ENCODE assay signal across 8 mouse cellular contexts in the genomic region with DNA sequence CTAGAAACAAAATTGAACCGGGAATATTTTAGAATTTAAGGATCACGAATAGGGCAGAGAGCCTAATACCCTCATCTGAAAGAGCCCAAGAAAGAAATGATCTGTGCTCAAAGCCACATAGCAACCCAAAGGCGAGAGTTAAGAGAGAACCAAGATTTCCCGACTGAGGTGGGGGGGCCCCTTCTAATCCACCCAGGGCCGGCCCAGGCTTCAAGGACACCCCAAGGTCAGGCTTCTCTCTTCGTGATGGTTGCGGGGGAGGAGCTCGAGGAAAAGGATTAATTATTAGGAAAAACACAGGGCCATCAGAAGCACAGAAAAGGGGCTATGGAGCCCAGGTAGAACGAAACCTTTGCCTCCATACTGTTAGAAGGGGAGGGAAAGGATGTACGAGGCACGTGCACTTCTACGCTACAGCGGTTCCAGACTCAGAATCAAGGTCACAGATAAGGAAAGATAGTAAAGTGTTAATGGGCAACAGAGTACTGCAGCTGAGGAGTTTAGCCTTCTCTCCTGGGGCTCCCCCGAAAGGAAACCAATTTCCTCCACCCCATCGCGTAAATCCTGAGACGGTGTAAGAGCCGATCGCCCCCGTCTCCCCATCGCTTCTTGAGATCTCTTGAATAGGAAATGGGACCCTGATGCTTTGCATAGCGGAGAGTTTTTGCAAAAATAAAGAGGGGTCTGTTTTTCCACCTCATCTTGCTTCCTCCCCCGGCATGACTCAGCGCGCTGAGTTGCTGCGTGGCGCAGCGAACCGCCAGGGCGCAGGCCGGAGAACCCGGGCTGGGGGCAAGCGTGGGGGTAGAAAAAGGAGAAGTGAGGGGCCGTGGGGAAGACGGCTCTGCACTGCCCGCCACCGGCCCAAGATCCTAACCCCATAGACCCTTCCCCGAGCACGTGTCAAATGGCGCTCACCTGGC. TPM values are rescaled to one million over a fixed set of nuclear protein-coding genes. Genes with fewer than 3 reads are reported as not detected.
DNase-seq lines count a peak whose midpoint lies in the region; ATAC-seq and TF ChIP-seq lines count a peak whose summit lies in the region.

No protein-coding gene starts in this region.

- under 1% methylated on average over 40 of the region's 40 CpGs for WGBS in heart, adult 2 months
- under 1% methylated on average over 40 of the region's 40 CpGs for WGBS in hindbrain, postnatal 0 days
- WGBS in liver, embryonic 13.5 days (ENCODE audit: insufficient replicate concordance), result under 1% methylated on average over 40 of the region's 40 CpGs

- H3K36me3 ChIP-seq in heart, adult 2 months (ENCODE audit: control insufficient read depth, insufficient read depth, low read length), result peaks cover 17% of the 10 kb centered on the region
- H3K36me3 ChIP-seq in erythroblast, embryonic 14.5 days (ENCODE audit: control insufficient read depth), result peaks cover 40% of the 10 kb centered on the region
- H3K36me3 ChIP-seq in hindbrain, postnatal 0 days (ENCODE audit: insufficient read depth, low read length), result peaks cover 23% of the 10 kb centered on the region
- peaks cover 34% of the 10 kb centered on the region for H3K36me3 ChIP-seq in liver, embryonic 13.5 days

- H3K9ac ChIP-seq in heart, adult 2 months (ENCODE audit: low read depth, low read length), result peak overlapping the region; percentile 84
- H3K9ac ChIP-seq in hindbrain, postnatal 0 days (replicated peaks; ENCODE audit: low read length), result peak overlapping the region; percentile 86
- H3K9ac ChIP-seq in liver, embryonic 13.5 days, result peak overlapping the region; percentile 79

- intact Hi-C loops in heart, adult 2 months (cut with DNase I), result loop anchor here (2.0 kb wide), 3 partner anchors 18 to 38 kb away; partner anchors contain the start of gene Tbx6
- intact Hi-C loops in left cerebral cortex, postnatal 4 days (cut with DNase I), result no loop called here

- peaks cover 5% of the 10 kb centered on the region for H3K4me1 ChIP-seq in heart, adult 2 months (ENCODE audit: control insufficient read depth, insufficient read depth, low read length)
- peaks cover 86% of the 10 kb centered on the region for H3K4me1 ChIP-seq in erythroblast, embryonic 14.5 days (ENCODE audit: control insufficient read depth)
- peaks cover 5% of the 10 kb centered on the region for H3K4me1 ChIP-seq in hindbrain, postnatal 0 days (ENCODE audit: insufficient read depth, low read length)
- peaks cover 81% of the 10 kb centered on the region for H3K4me1 ChIP-seq in liver, embryonic 13.5 days (replicated peaks)

- ATAC-seq in hindbrain, postnatal 0 days, result no peak; the same call in 1 of the 2 replicates
- peak; percentile 32 for ATAC-seq in liver, embryonic 13.5 days (ENCODE audit: low read depth)

- H3K27me3 ChIP-seq in heart, adult 2 months (ENCODE audit: control insufficient read depth, insufficient read depth, low read length), result no peaks in the 10 kb centered on the region
- no peaks in the 10 kb centered on the region for H3K27me3 ChIP-seq in erythroblast, embryonic 14.5 days (ENCODE audit: control insufficient read depth)
- H3K27me3 ChIP-seq in hindbrain, postnatal 0 days (ENCODE audit: insufficient read depth, low read length), result no peaks in the 10 kb centered on the region
- H3K27me3 ChIP-seq in liver, embryonic 13.5 days, result no peaks in the 10 kb centered on the region

- peak overlapping the region; percentile 99 for H3K27ac ChIP-seq in heart, adult 2 months
- peak overlapping the region; percentile 94 for H3K27ac ChIP-seq in hindbrain, postnatal 0 days
- peak overlapping the region; percentile 92 for H3K27ac ChIP-seq in liver, embryonic 13.5 days

- no peak for TF ChIP-seq CTCF in heart, adult 2 months (IDR thresholded peaks at IDR 0.05)
- no peak for TF ChIP-seq CTCF in hindbrain, postnatal 0 days (IDR thresholded peaks at IDR 0.05; ENCODE audit: low read depth)

- H3K9me3 ChIP-seq in erythroblast, embryonic 14.5 days (ENCODE audit: control insufficient read depth, low read length), result no peaks in the 10 kb centered on the region
- H3K9me3 ChIP-seq in hindbrain, postnatal 0 days (ENCODE audit: low read length), result no peaks in the 10 kb centered on the region
- no peaks in the 10 kb centered on the region for H3K9me3 ChIP-seq in liver, embryonic 13.5 days (replicated peaks)

- TF ChIP-seq POLR2A in heart, adult 2 months (IDR thresholded peaks at IDR 0.05; ENCODE audit: insufficient read depth, low read depth, low read length), result 0 out of 2 replicates have a peak, but pooled peaks have one; percentile 10

- H3K4me3 ChIP-seq in heart, adult 2 months, result peak overlapping the region; percentile 94
- H3K4me3 ChIP-seq in erythroblast, embryonic 14.5 days (replicated peaks), result peak overlapping the region; percentile 90
- H3K4me3 ChIP-seq in hindbrain, postnatal 0 days (ENCODE audit: low read length), result peak overlapping the region; percentile 84
- peak overlapping the region; percentile 78 for H3K4me3 ChIP-seq in liver, embryonic 13.5 days (replicated peaks)

- TF ChIP-seq EP300 in heart, adult 2 months (IDR thresholded peaks at IDR 0.05; ENCODE audit: insufficient read depth, low read depth, low read length), result no peak

- peak overlapping the region; percentile 94 for H3K4me2 ChIP-seq in hindbrain, postnatal 0 days (ENCODE audit: low read depth, low read length)
- peak overlapping the region; percentile 95 for H3K4me2 ChIP-seq in liver, embryonic 13.5 days

- H3K79me2 ChIP-seq in heart, adult 2 months (replicated peaks; ENCODE audit: control insufficient read depth, insufficient read depth, low read length), result no peaks in the 10 kb centered on the region

- peak in 1 of 2 experiments; percentile 50 for DNase-seq in heart, adult 2 months
- no peak for DNase-seq in heart, adult 9 months (ENCODE audit: low spot score in 2 of 2)
- DNase-seq in R1 (ENCODE audit: low read depth, low spot score), result peak; percentile 53
- peak; percentile 58 for DNase-seq in hindbrain, postnatal 0 days (ENCODE audit: low spot score)
- DNase-seq in liver, embryonic 13.5 days, result peak; percentile 46
- DNase-seq in spleen, postnatal 4 days (ENCODE audit: low spot score in 2 of 2), result peak; percentile 62 to 82
- no peak for DNase-seq in left cerebral cortex, postnatal 4 days

RNA-seq across cellular contexts. Expression of gene Fam57b, which starts 0.9 kb away (rescaled TPM):
- 1 to 10 TPM; 7.4 to 8.8 TPM for total RNA-seq in heart, adult 2 months (2021)
- 9.0 and 12.8 TPM in 2 replicates for polyA plus RNA-seq in heart, adult 2 months (2012; rRNA removed)
- 0.02 TPM in 1 of 2 replicates, not detected in the other for polyA plus RNA-seq in erythroblast, embryonic 14.5 days (2012)
- total RNA-seq in hindbrain, postnatal 0 days (2014; rRNA removed), result 40.1 and 44.8 TPM in 2 replicates
- 40.7 and 44.3 TPM in 2 replicates for polyA plus RNA-seq in hindbrain, postnatal 0 days (2015; fragmentation: Nextera tagmentation; extraction: Ambion mirVana)
- polyA plus RNA-seq in liver, embryonic 13.5 days (2015; fragmentation: Nextera tagmentation; extraction: Ambion mirVana), result 0.10 and 0.13 TPM in 2 replicates
- total RNA-seq in left cerebral cortex, postnatal 4 days (2021), result 100 to 1,000 TPM; 165 to 167 TPM

RNA-seq across cellular contexts. Expression of gene Ppp4c, which starts 6.1 kb away (rescaled TPM):
- total RNA-seq in heart, adult 2 months (2021), result 10 to 100 TPM; 31.8 to 31.9 TPM
- 65.6 and 99.5 TPM in 2 replicates for polyA plus RNA-seq in heart, adult 2 months (2012; rRNA removed)
- 11.0 and 12.3 TPM in 2 replicates for polyA plus RNA-seq in erythroblast, embryonic 14.5 days (2012)
- 126 and 199 TPM in 2 replicates for total RNA-seq in hindbrain, postnatal 0 days (2014; rRNA removed)
- 142 and 143 TPM in 2 replicates for polyA plus RNA-seq in hindbrain, postnatal 0 days (2015; fragmentation: Nextera tagmentation; extraction: Ambion mirVana)
- polyA plus RNA-seq in liver, embryonic 13.5 days (2015; fragmentation: Nextera tagmentation; extraction: Ambion mirVana), result 133 and 141 TPM in 2 replicates
- total RNA-seq in left cerebral cortex, postnatal 4 days (2021), result 10 to 100 TPM; 71.1 to 79.7 TPM

RNA-seq across cellular contexts. Expression of gene Tbx6, which starts 17.1 kb away (rescaled TPM):
- total RNA-seq in heart, adult 2 months (2021), result under 1 TPM; 0.44 to 0.66 TPM
- 2.3 and 2.9 TPM in 2 replicates for polyA plus RNA-seq in heart, adult 2 months (2012; rRNA removed)
- 3.6 and 4.0 TPM in 2 replicates for polyA plus RNA-seq in erythroblast, embryonic 14.5 days (2012)
- total RNA-seq in hindbrain, postnatal 0 days (2014; rRNA removed), result 0.16 and 2.1 TPM in 2 replicates
- 0.26 and 0.29 TPM in 2 replicates for polyA plus RNA-seq in hindbrain, postnatal 0 days (2015; fragmentation: Nextera tagmentation; extraction: Ambion mirVana)
- polyA plus RNA-seq in liver, embryonic 13.5 days (2015; fragmentation: Nextera tagmentation; extraction: Ambion mirVana), result 0.35 and 0.45 TPM in 2 replicates
- under 1 TPM; 0.40 to 0.58 TPM for total RNA-seq in left cerebral cortex, postnatal 4 days (2021)

RNA-seq across cellular contexts. Expression of gene Ypel3, which starts 21.6 kb away (rescaled TPM):
- 10 to 100 TPM; 60.2 to 89.9 TPM for total RNA-seq in heart, adult 2 months (2021)
- polyA plus RNA-seq in heart, adult 2 months (2012; rRNA removed), result 115 and 144 TPM in 2 replicates
- 156 and 161 TPM in 2 replicates for polyA plus RNA-seq in erythroblast, embryonic 14.5 days (2012)
- total RNA-seq in hindbrain, postnatal 0 days (2014; rRNA removed), result 163 and 240 TPM in 2 replicates
- 239 and 242 TPM in 2 replicates for polyA plus RNA-seq in hindbrain, postnatal 0 days (2015; fragmentation: Nextera tagmentation; extraction: Ambion mirVana)
- 68.4 and 77.3 TPM in 2 replicates for polyA plus RNA-seq in liver, embryonic 13.5 days (2015; fragmentation: Nextera tagmentation; extraction: Ambion mirVana)
- total RNA-seq in left cerebral cortex, postnatal 4 days (2021), result 100 to 1,000 TPM; 110 to 113 TPM

RNA-seq across cellular contexts. Expression of gene Gdpd3, which starts 32.3 kb away (rescaled TPM):
- 1 to 10 TPM; 1.3 TPM for total RNA-seq in heart, adult 2 months (2021)
- 4.3 and 75.7 TPM in 2 replicates for polyA plus RNA-seq in heart, adult 2 months (2012; rRNA removed)
- polyA plus RNA-seq in erythroblast, embryonic 14.5 days (2012), result 0.36 TPM in 1 of 2 replicates, not detected in the other
- 0.43 and 3.4 TPM in 2 replicates for total RNA-seq in hindbrain, postnatal 0 days (2014; rRNA removed)
- polyA plus RNA-seq in hindbrain, postnatal 0 days (2015; fragmentation: Nextera tagmentation; extraction: Ambion mirVana), result 0.92 and 0.99 TPM in 2 replicates
- 0.37 and 0.64 TPM in 2 replicates for polyA plus RNA-seq in liver, embryonic 13.5 days (2015; fragmentation: Nextera tagmentation; extraction: Ambion mirVana)
- 1 to 10 TPM; 5.2 to 5.5 TPM for total RNA-seq in left cerebral cortex, postnatal 4 days (2021)

Comparison
In these comparisons a context has a peak if more than half of its experiments do, and no peak if none do; other contexts are left out.
1. DNase-seq: peak in R1 (single experiment), hindbrain, postnatal 0 days (single experiment), liver, embryonic 13.5 days (single experiment) and spleen, postnatal 4 days (2 of 2); none in heart, adult 9 months (0 of 2) and left cerebral cortex, postnatal 4 days (single experiment).
2. Peak in every context shown above with its lines, with median percentiles within 50 percentile points of each other: H3K27ac ChIP-seq, H3K4me3 ChIP-seq and H3K9ac ChIP-seq.